Mouse (Mus musculus): Measurements from ENCODE around the gene Sorcs3.

DNA sequence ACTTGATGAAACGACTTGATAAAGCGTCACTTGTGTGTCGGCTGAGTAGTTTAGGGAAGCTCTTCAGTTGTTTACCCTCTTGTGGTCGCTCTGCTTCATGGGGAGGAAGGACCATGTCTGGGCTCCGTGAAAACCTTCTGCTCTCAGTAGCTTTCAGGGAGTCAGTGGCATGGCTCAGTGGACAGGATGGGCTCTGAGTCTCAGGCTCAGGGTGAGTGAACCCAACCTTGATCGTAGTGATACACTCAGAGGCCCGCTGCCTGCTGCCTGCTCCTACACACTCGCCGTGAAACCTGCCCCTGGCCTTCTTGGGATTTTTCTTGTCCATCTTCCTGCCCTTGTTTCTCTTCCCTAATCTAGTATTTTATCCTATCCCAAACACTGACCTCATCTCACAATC is 166.0 kb downstream of the Sorcs3 start:
- TF ChIP-seq GATA1 (IDR thresholded peaks at IDR 0.05; ENCODE audit: borderline replicate concordance, low read length) (no peak), FLI1 (IDR thresholded peaks at IDR 0.05; ENCODE audit: low read length) (no peak)
